Mouse (Mus musculus) stomach, embryonic 14.5 days (tissue): ENCODE data around the gene Rgs7. TPM values are rescaled to one million over a fixed set of nuclear protein-coding genes. Genes with fewer than 3 reads are reported as not detected.

ENCODE experiments used
- ATAC-seq: fragments of 200-750 bp; cut with Nextera tagmentation; 2 replicates; pipeline ENCODE4 v1.8.0; 2017; ENCODE audit warnings: low read depth, moderate TSS enrichment; ENCODE audit not compliant: insufficient number of reproducible peaks, insufficient read depth, low FRiP score
- H3K27ac ChIP-seq: fragments of 300-500 bp; sonication (generic); 2 replicates; pipeline ENCODE4 v1.5.1; 2014; ENCODE audit warnings: mild to moderate bottlenecking, low read length, moderate library complexity, mixed read lengths
- H3K27me3 ChIP-seq: fragments of 300-500 bp; sonication (generic); 2 replicates; pipeline ENCODE4 v1.6.1; 2014; ENCODE audit warnings: low read length, control low read depth, mixed read lengths; ENCODE audit not compliant: control insufficient read depth, insufficient read depth
- H3K36me3 ChIP-seq: fragments of 300-500 bp; sonication (generic); 2 replicates; pipeline ENCODE4 v1.6.1; 2014; ENCODE audit warnings: mild to moderate bottlenecking, control low read depth, low read length, moderate library complexity, mixed read lengths; ENCODE audit not compliant: control insufficient read depth, insufficient read depth
- H3K4me1 ChIP-seq: fragments of 300-500 bp; sonication (generic); 2 replicates; pipeline ENCODE4 v1.6.1; 2014; ENCODE audit warnings: low read length, control low read depth, mixed read lengths; ENCODE audit not compliant: control insufficient read depth, insufficient read depth
- H3K4me2 ChIP-seq: fragments of 300-500 bp; sonication (generic); replicated peaks from 2 replicates; pipeline ENCODE4 v1.6.1; 2014; ENCODE audit warnings: low read depth, low read length, control low read depth
- H3K4me3 ChIP-seq: fragments of 300-500 bp; sonication (generic); 2 replicates; pipeline ENCODE4 v1.5.1; 2014; ENCODE audit warnings: low read depth, low read length, control low read depth
- H3K9ac ChIP-seq: fragments of 300-500 bp; sonication (generic); replicated peaks from 2 replicates; pipeline ENCODE4 v1.6.1; 2014; ENCODE audit warnings: low read depth, mild to moderate bottlenecking, control low read depth, low read length, moderate library complexity, mixed read lengths
- H3K9me3 ChIP-seq: fragments of 300-500 bp; sonication (generic); 2 replicates; pipeline ENCODE4 v1.6.1; 2016; ENCODE audit warnings: low read depth, low read length, control low read depth; ENCODE audit not compliant: control insufficient read depth
- WGBS: fragments of 180-500 bp; shearing (Covaris S2); extraction: QIAGEN DNeasy Blood & Tissue Kit; methylation state at CpG from one replicate; pipeline ENCODE4 v1.1.7; 2014; 5-methylcytosine and 5-hydroxymethylcytosine counted together
- polyA plus RNA-seq: library from polyadenylated mRNA; unstranded; fragments of >200 nt; fragmentation: Nextera tagmentation; extraction: Ambion mirVana; gene quantifications from 2 replicates; pipeline ENCODE4 v1.2.1, GENCODE M21; 2014

Rgs7 gene
- polyA plus RNA-seq, 1 experiment from 2014 or later: 2.1 TPM

DNA sequence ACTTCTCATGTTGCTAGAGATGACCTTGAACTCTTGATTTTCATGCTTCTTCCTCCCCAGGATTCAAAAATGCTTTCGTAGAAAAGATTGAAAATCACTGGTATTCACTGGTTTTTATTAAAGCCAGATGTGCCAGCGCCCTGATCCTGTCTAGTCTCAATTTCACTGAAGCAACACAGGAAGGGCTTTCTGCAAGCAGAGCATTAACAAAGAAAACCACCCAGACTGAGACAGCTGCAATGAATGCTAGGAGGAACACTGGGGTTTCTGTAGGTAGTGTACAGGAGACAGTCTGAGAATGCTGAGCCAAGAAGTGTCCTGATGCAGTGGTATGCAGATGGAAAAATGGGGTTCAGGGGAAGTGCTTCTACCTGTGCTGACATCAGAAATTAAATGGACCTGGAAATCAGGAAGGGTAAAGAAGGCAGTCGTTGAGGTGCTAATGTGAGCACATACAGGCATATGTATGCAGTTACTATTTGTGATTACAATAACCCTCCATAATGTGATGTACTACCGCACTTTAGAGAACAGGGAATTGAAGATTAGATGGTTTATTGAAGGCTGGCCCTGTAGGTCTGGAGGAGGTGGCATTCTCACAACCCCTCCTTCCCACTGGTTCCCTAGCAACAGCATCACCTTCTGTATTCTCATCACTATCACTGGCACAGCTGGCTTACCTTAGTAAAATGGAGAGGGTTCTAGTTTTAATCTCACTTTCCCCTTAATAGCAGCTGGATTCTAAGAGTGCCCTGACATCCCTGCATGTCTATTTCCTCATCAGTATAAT lies 412.3 kb downstream of the Rgs7 start:
- Histone ChIP-seq H3K4me3 (no peak overlapping the region), H3K36me3 (no peaks in the 10 kb centered on the region), H3K27me3 (no peaks in the 10 kb centered on the region), H3K9me3 (no peaks in the 10 kb centered on the region), H3K27ac (no peak overlapping the region), H3K9ac (no peak overlapping the region), H3K4me1 (no peaks in the 10 kb centered on the region), H3K4me2 (no peak overlapping the region)
- WGBS: 77% methylated on average over 4 of the region's 4 CpGs
- ATAC-seq: no peak

DNA sequence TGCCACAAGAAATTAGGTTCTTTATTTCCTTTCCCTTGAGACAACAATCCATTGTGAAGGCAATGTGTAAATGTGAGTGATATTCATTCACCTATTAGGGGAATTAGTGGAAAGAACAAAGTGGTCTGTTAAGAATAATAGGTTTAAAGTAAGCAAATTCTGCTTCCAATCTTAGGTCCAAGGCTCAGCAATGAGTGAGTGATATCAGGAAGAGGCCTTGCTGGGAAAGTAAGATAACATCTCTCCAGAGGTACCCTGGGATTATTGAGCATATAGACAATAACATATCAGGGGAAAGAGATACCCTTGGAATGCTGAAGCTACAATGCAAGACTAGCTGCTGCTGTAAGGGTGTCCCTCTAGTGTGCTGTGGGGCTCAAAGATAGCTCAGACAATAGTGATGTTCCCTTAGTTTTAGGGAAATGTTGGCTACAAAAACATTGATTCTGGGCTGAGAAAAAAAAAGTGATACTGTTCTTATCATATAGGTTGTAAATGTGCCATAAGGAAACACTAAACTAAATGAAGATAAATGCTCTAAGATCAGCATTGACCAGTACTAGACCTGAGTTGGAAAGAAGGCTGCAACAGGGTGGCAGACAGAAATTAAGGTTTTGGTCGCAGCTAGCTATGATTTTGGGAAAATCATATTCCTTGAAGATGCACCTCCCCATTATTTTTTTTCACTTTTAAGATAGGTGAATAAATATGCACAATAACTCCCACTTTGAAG lies 418.6 kb downstream of the Rgs7 start:
- no peak overlapping the region for H3K4me2 ChIP-seq
- ATAC-seq: no peak
- no peak overlapping the region for H3K9ac ChIP-seq
- H3K27ac ChIP-seq: no peak overlapping the region
- H3K27me3 ChIP-seq: no peaks in the 10 kb centered on the region
- no peaks in the 10 kb centered on the region for H3K9me3 ChIP-seq
- WGBS: 97% methylated on average over 1 of the region's 1 CpGs
- no peak overlapping the region for H3K4me3 ChIP-seq
- H3K4me1 ChIP-seq: no peaks in the 10 kb centered on the region
- H3K36me3 ChIP-seq: no peaks in the 10 kb centered on the region

DNA sequence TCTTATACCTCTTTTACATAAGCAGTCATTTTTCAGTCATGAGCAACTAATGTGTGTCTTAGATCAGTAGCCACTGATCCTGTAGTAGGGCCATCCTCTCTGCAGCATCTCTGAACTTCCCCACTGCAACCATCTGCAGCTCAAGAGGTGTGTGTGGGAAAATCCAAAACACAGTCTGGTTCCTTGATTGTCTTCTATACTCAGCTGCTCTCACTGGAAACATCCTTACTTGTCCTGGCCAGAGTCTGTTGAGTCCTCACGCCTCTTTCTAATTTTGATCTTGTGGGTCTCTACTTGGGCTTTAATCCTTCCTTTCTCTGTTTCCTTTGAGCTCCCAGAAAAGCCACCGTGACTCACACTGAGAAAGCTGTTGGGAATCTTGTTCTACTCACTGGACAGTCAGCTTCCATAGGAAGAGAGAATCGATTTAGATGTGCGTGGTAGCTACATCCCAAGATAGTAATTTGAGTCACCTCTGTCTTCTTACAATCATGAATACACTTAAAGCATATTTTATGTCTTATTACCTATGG lies 422.5 kb downstream of the Rgs7 start:
- WGBS: 80% methylated on average over 4 of the region's 4 CpGs

GRCm38 (mm10) chr1:175049121-175049520 lies 443.2 kb downstream of the Rgs7 start:
- Histone ChIP-seq H3K4me1 (no peaks in the 10 kb centered on the region), H3K4me2 (no peak overlapping the region), H3K9me3 (no peaks in the 10 kb centered on the region), H3K27me3 (no peaks in the 10 kb centered on the region), H3K9ac (no peak overlapping the region), H3K27ac (no peak overlapping the region), H3K4me3 (no peak overlapping the region), H3K36me3 (no peaks in the 10 kb centered on the region)
- no peak for ATAC-seq
- 80% methylated on average over 6 of the region's 6 CpGs for WGBS

More for the DNA sequence above, 422.5 kb downstream of the Rgs7 start:
- Histone ChIP-seq H3K36me3 (no peaks in the 10 kb centered on the region), H3K27ac (no peak overlapping the region), H3K4me1 (no peaks in the 10 kb centered on the region), H3K9me3 (no peaks in the 10 kb centered on the region), H3K27me3 (no peaks in the 10 kb centered on the region), H3K4me2 (no peak overlapping the region), H3K4me3 (no peak overlapping the region), H3K9ac (no peak overlapping the region)
- ATAC-seq: no peak

DNA sequence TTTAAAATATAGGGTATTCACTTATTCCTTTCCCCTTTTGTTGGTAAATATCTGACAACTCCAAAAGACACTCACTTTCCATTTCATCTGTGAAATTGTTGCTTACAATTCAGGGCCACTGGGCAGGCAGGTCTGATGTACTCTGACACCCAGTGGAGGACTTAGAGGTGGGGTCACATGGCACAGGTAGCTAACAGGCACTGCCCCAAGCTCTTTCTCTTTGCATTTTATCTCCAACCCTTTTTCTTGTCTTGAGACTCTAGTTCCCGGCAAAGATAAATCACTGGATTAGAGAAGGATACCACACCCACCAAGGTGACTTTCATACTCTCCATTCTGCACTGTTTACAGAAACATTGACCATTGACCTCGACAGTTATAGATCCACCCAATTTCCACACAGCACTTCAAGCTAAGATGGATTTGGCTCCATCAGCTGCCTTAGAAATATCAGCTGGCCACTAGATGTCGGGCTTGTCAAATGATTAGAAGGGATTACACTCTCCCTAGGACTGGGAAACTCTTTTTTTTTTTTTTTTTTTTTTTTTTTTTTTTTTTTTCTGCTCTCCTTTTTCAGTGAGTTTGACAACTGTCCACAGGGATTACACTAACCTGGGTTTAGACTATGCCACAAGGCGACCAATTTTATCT lies 451.0 kb downstream of the Rgs7 start:
- Histone ChIP-seq H3K4me3 (no peak overlapping the region), H3K9ac (no peak overlapping the region), H3K27me3 (no peaks in the 10 kb centered on the region), H3K4me2 (no peak overlapping the region), H3K9me3 (no peaks in the 10 kb centered on the region), H3K4me1 (no peaks in the 10 kb centered on the region), H3K27ac (no peak overlapping the region), H3K36me3 (no peaks in the 10 kb centered on the region)
- WGBS: 33% methylated on average over 4 of the region's 4 CpGs
- ATAC-seq: peak; percentile 61; the same call in 1 of the 2 replicates

GRCm38 (mm10) chr1:175040038-175040437 lies 452.3 kb downstream of the Rgs7 start:
- Histone ChIP-seq H3K27me3 (no peaks in the 10 kb centered on the region), H3K4me2 (no peak overlapping the region), H3K9ac (no peak overlapping the region), H3K27ac (no peak overlapping the region), H3K9me3 (no peaks in the 10 kb centered on the region), H3K4me3 (no peak overlapping the region), H3K36me3 (no peaks in the 10 kb centered on the region), H3K4me1 (no peaks in the 10 kb centered on the region)
- WGBS: 92% methylated on average over 4 of the region's 4 CpGs
- no peak for ATAC-seq

DNA sequence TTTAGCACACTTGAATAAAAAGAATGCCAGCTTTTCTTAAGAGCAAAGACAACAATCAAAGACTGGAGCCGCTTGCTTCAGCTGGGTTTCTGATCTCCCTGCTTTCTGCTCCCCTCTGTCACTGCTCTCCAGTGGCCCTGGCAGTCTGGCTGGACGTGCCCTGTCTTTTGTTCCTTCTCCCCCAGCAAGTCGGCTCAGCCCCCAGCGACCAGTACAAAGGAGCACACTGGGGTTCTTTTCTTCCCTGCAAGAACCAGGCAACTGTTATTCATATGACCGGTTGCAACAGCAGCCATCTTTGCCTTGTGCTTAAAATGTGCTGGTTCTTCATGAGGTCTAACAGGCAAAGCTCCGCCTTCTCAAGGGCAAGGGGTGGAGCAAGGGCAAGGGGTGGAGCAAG lies 452.7 kb downstream of the Rgs7 start:
- 63% methylated on average over 6 of the region's 6 CpGs for WGBS
- Histone ChIP-seq H3K36me3 (no peaks in the 10 kb centered on the region), H3K4me2 (no peak overlapping the region)

DNA sequence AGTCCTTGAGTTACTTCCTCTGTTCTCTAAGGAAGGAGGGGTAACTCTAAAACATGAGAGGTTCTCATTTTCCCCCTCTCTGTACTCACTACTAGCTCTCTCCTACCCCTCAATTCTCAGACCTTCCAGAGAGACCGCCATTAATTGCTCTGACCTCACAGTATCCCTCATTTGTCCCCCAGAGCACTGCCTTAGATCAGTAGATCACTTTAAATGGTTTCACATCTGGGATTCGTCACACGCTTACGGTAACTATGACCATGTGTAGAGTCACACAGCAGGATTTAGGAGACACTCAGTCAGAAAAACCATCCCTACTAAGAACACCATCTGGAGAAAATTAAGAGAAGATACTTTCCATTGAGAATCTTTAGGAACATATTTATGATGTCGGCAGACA lies 456.8 kb downstream of the Rgs7 start:
- H3K4me2 ChIP-seq: no peak overlapping the region
- no peaks in the 10 kb centered on the region for H3K36me3 ChIP-seq
- no peaks in the 10 kb centered on the region for H3K27me3 ChIP-seq
- H3K9me3 ChIP-seq: no peaks in the 10 kb centered on the region
- no peaks in the 10 kb centered on the region for H3K4me1 ChIP-seq
- ATAC-seq: peak; percentile 33; the same call in 1 of the 2 replicates
- no peak overlapping the region for H3K27ac ChIP-seq
- no peak overlapping the region for H3K4me3 ChIP-seq
- WGBS: 68% methylated on average over 5 of the region's 5 CpGs
- H3K9ac ChIP-seq: no peak overlapping the region

More for the DNA sequence above, 452.7 kb downstream of the Rgs7 start:
- H3K4me3 ChIP-seq: no peak overlapping the region
- ATAC-seq: no peak
- H3K4me1 ChIP-seq: no peaks in the 10 kb centered on the region
- H3K9me3 ChIP-seq: no peaks in the 10 kb centered on the region
- H3K27me3 ChIP-seq: no peaks in the 10 kb centered on the region
- H3K27ac ChIP-seq: no peak overlapping the region
- no peak overlapping the region for H3K9ac ChIP-seq
